Mouse (Mus musculus): Measurements from ENCODE around the gene Inpp5a. TPM values are rescaled to one million over a fixed set of nuclear protein-coding genes. Genes with fewer than 3 reads are reported as not detected.

Gene Inpp5a
- polyA plus RNA-seq, 1 experiment from 2014 or later, result 69.8 TPM

- Histone ChIP-seq H3K4me1 (ENCODE audit: control insufficient read depth, insufficient read depth, low read length) (peaks cover 12% of the 10 kb centered on the region), H3K27me3 (ENCODE audit: control insufficient read depth, insufficient read depth, low read length) (no peaks in the 10 kb centered on the region), H3K9ac (ENCODE audit: low read depth, low read length) (no peak overlapping the region), H3K4me2 (no peak overlapping the region), H3K36me3 (ENCODE audit: control insufficient read depth, insufficient read depth, low read length) (no peaks in the 10 kb centered on the region; the same call in 1 of the 2 replicates), H3K27ac (ENCODE audit: low read depth, low read length) (no peak overlapping the region), H3K9me3 (replicated peaks; ENCODE audit: control insufficient read depth, low read length) (no peaks in the 10 kb centered on the region), H3K4me3 (ENCODE audit: low read depth, low read length) (no peak overlapping the region)
- 71% methylated on average over 2 of the region's 2 CpGs for WGBS (ENCODE audit: insufficient replicate concordance)
- no peak for ATAC-seq (replicated peaks; ENCODE audit: insufficient number of reproducible peaks, low FRiP score, low TSS enrichment)
Observed at GRCm38 (mm10) chr7:139564161-139564560, 175.3 kb downstream of the Inpp5a start.

GRCm38 (mm10) chr7:139565998-139566397 is 177.1 kb downstream of the Inpp5a start:
- no peak for ATAC-seq (replicated peaks; ENCODE audit: insufficient number of reproducible peaks, low FRiP score, low TSS enrichment)
- 79% methylated on average over 6 of the region's 6 CpGs for WGBS (ENCODE audit: insufficient replicate concordance)
- Histone ChIP-seq H3K9ac (ENCODE audit: low read depth, low read length) (no peak overlapping the region), H3K9me3 (replicated peaks; ENCODE audit: control insufficient read depth, low read length) (no peaks in the 10 kb centered on the region), H3K4me3 (ENCODE audit: low read depth, low read length) (no peak overlapping the region), H3K36me3 (ENCODE audit: control insufficient read depth, insufficient read depth, low read length) (no peaks in the 10 kb centered on the region; the same call in 1 of the 2 replicates), H3K4me2 (no peak overlapping the region), H3K27me3 (ENCODE audit: control insufficient read depth, insufficient read depth, low read length) (no peaks in the 10 kb centered on the region), H3K4me1 (ENCODE audit: control insufficient read depth, insufficient read depth, low read length) (peaks cover 12% of the 10 kb centered on the region), H3K27ac (ENCODE audit: low read depth, low read length) (no peak overlapping the region)

- H3K27ac ChIP-seq (ENCODE audit: low read depth, low read length), result no peak overlapping the region
- H3K4me1 ChIP-seq (ENCODE audit: control insufficient read depth, insufficient read depth, low read length), result peaks cover 12% of the 10 kb centered on the region
- H3K4me2 ChIP-seq, result no peak overlapping the region
- ATAC-seq (replicated peaks; ENCODE audit: insufficient number of reproducible peaks, low FRiP score, low TSS enrichment), result no peak
- no peak overlapping the region for H3K9ac ChIP-seq (ENCODE audit: low read depth, low read length)
- H3K9me3 ChIP-seq (replicated peaks; ENCODE audit: control insufficient read depth, low read length), result no peaks in the 10 kb centered on the region
- no peaks in the 10 kb centered on the region for H3K27me3 ChIP-seq (ENCODE audit: control insufficient read depth, insufficient read depth, low read length)
- H3K36me3 ChIP-seq (ENCODE audit: control insufficient read depth, insufficient read depth, low read length), result no peaks in the 10 kb centered on the region; the same call in 1 of the 2 replicates
- WGBS (ENCODE audit: insufficient replicate concordance), result 72% methylated on average over 8 of the region's 8 CpGs
- H3K4me3 ChIP-seq (ENCODE audit: low read depth, low read length), result no peak overlapping the region
Observed at GRCm38 (mm10) chr7:139566533-139566932, 177.6 kb downstream of the Inpp5a start.

- no peak overlapping the region for H3K9ac ChIP-seq (ENCODE audit: low read depth, low read length)
- no peaks in the 10 kb centered on the region; the same call in 1 of the 2 replicates for H3K36me3 ChIP-seq (ENCODE audit: control insufficient read depth, insufficient read depth, low read length)
- H3K27me3 ChIP-seq (ENCODE audit: control insufficient read depth, insufficient read depth, low read length), result no peaks in the 10 kb centered on the region
- H3K4me1 ChIP-seq (ENCODE audit: control insufficient read depth, insufficient read depth, low read length), result no peaks in the 10 kb centered on the region; the same call in 1 of the 2 replicates
- no peak overlapping the region for H3K4me2 ChIP-seq
- no peak for ATAC-seq (replicated peaks; ENCODE audit: insufficient number of reproducible peaks, low FRiP score, low TSS enrichment)
- no peaks in the 10 kb centered on the region for H3K9me3 ChIP-seq (replicated peaks; ENCODE audit: control insufficient read depth, low read length)
- no peak overlapping the region for H3K4me3 ChIP-seq (ENCODE audit: low read depth, low read length)
- no peak overlapping the region for H3K27ac ChIP-seq (ENCODE audit: low read depth, low read length)
- WGBS (ENCODE audit: insufficient replicate concordance), result 90% methylated on average over 5 of the region's 5 CpGs
Observed at GRCm38 (mm10) chr7:139570788-139571187, 181.9 kb downstream of the Inpp5a start.

- Histone ChIP-seq H3K4me1 (ENCODE audit: control insufficient read depth, insufficient read depth, low read length) (no peaks in the 10 kb centered on the region; the same call in 1 of the 2 replicates), H3K9ac (ENCODE audit: low read depth, low read length) (no peak overlapping the region), H3K4me3 (ENCODE audit: low read depth, low read length) (no peak overlapping the region), H3K27ac (ENCODE audit: low read depth, low read length) (no peak overlapping the region), H3K4me2 (no peak overlapping the region), H3K36me3 (ENCODE audit: control insufficient read depth, insufficient read depth, low read length) (peaks cover 2% of the 10 kb centered on the region; the same call in 1 of the 2 replicates), H3K9me3 (replicated peaks; ENCODE audit: control insufficient read depth, low read length) (no peaks in the 10 kb centered on the region), H3K27me3 (ENCODE audit: control insufficient read depth, insufficient read depth, low read length) (no peaks in the 10 kb centered on the region)
- ATAC-seq (replicated peaks; ENCODE audit: insufficient number of reproducible peaks, low FRiP score, low TSS enrichment), result no peak
- WGBS (ENCODE audit: insufficient replicate concordance), result 64% methylated on average over 3 of the region's 3 CpGs
Observed at GRCm38 (mm10) chr7:139572665-139573064, 183.8 kb downstream of the Inpp5a start.

GRCm38 (mm10) chr7:139576064-139576686 is 187.3 kb downstream of the Inpp5a start:
- Histone ChIP-seq H3K9ac (ENCODE audit: low read depth, low read length) (no peak overlapping the region), H3K4me1 (ENCODE audit: control insufficient read depth, insufficient read depth, low read length) (peaks cover 6% of the 10 kb centered on the region), H3K9me3 (replicated peaks; ENCODE audit: control insufficient read depth, low read length) (no peaks in the 10 kb centered on the region), H3K27me3 (ENCODE audit: control insufficient read depth, insufficient read depth, low read length) (peaks cover 30% of the 10 kb centered on the region), H3K4me2 (no peak overlapping the region), H3K36me3 (ENCODE audit: control insufficient read depth, insufficient read depth, low read length) (peaks cover 8% of the 10 kb centered on the region), H3K27ac (ENCODE audit: low read depth, low read length) (no peak overlapping the region), H3K4me3 (ENCODE audit: low read depth, low read length) (no peak overlapping the region)
- WGBS (ENCODE audit: insufficient replicate concordance), result 75% methylated on average over 16 of the region's 16 CpGs
- ATAC-seq (replicated peaks; ENCODE audit: insufficient number of reproducible peaks, low FRiP score, low TSS enrichment), result no peak

- Histone ChIP-seq H3K27me3 (ENCODE audit: control insufficient read depth, insufficient read depth, low read length) (peaks cover 62% of the 10 kb centered on the region), H3K4me2 (no peak overlapping the region), H3K4me1 (ENCODE audit: control insufficient read depth, insufficient read depth, low read length) (peaks cover 26% of the 10 kb centered on the region), H3K36me3 (ENCODE audit: control insufficient read depth, insufficient read depth, low read length) (peaks cover 8% of the 10 kb centered on the region), H3K27ac (ENCODE audit: low read depth, low read length) (no peak overlapping the region), H3K4me3 (ENCODE audit: low read depth, low read length) (no peak overlapping the region), H3K9ac (ENCODE audit: low read depth, low read length) (no peak overlapping the region), H3K9me3 (replicated peaks; ENCODE audit: control insufficient read depth, low read length) (no peaks in the 10 kb centered on the region)
- WGBS (ENCODE audit: insufficient replicate concordance), result 78% methylated on average over 21 of the region's 21 CpGs
- ATAC-seq (replicated peaks; ENCODE audit: insufficient number of reproducible peaks, low FRiP score, low TSS enrichment), result no peak
Observed at GRCm38 (mm10) chr7:139579261-139579905, 190.5 kb downstream of the Inpp5a start.

GRCm38 (mm10) chr7:139580851-139581775 is 192.2 kb downstream of the Inpp5a start:
- Histone ChIP-seq H3K9me3 (replicated peaks; ENCODE audit: control insufficient read depth, low read length) (no peaks in the 10 kb centered on the region), H3K36me3 (ENCODE audit: control insufficient read depth, insufficient read depth, low read length) (peaks cover 8% of the 10 kb centered on the region), H3K9ac (ENCODE audit: low read depth, low read length) (no peak overlapping the region), H3K27ac (ENCODE audit: low read depth, low read length) (no peak overlapping the region), H3K4me1 (ENCODE audit: control insufficient read depth, insufficient read depth, low read length) (peaks cover 32% of the 10 kb centered on the region), H3K4me3 (ENCODE audit: low read depth, low read length) (peak overlapping the region; percentile 46), H3K4me2 (peak overlapping the region; percentile 75), H3K27me3 (ENCODE audit: control insufficient read depth, insufficient read depth, low read length) (peaks cover 80% of the 10 kb centered on the region)
- WGBS (ENCODE audit: insufficient replicate concordance), result 3% methylated on average over 78 of the region's 78 CpGs
- ATAC-seq (replicated peaks; ENCODE audit: insufficient number of reproducible peaks, low FRiP score, low TSS enrichment), result no peak
